Mouse (Mus musculus): Measurements from ENCODE around the gene Anapc2. TPM values are rescaled to one million over a fixed set of nuclear protein-coding genes. Genes with fewer than 3 reads are reported as not detected.
A peak's percentile ranks its signal among the peaks of the same experiment; 100 is the strongest.

Gene Anapc2
- 134 and 141 TPM in 2 replicates for polyA plus RNA-seq (2016; fragmentation: Nextera tagmentation; extraction: Ambion mirVana)

DNA sequence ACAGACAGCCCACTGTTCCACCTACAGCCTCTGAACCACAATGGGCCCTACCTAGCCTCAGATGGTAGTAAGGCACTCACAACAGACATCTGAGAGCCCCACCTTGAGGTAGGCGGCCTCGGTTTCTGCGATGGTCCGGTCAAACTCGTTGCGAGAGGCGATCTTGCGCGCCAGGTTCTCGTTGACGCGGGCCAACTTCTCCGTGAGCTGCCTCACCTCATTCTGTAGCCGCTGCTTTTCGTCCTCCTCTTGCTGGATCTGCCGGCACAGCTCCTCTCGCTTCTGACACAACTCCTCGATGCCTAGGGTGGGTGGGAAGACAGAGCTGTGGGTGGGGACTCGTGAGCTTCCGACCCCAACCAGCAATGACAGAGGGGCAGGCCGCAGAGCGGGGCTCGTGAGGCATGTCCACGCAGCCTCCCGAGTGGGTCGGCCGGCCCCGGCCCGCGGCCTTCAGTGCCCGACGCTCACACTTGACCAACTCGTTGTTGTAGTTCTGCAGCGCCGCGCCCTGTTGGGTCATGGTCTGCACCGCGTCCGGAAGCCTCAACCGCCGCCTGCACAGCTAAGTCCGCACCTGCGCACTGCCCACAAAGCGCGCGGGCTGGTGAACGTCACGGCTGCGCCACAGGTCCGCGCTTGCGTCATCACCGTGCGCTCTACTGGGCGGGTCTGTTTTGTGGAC is at the start of gene Anapc2, which contains the start of gene Ssna1:
Gene Anapc2 (plus strand): TSS at position 652 of the 685 bp plus-strand sequence.
Gene Ssna1 (minus strand): TSS at position 612 of the 685 bp plus-strand sequence.
- Histone ChIP-seq H3K27ac (peak within 1 kb of the TSS; percentile 80), H3K36me3 (replicated peaks) (peaks cover 70% of the 10 kb centered on the region), H3K9me3 (no peaks in the 10 kb centered on the region), H3K27me3 (no peaks in the 10 kb centered on the region), H3K9ac (peak within 1 kb of the TSS; percentile 90), H3K4me3 (replicated peaks) (peak within 1 kb of the TSS; percentile 73), H3K4me2 (peak within 1 kb of the TSS; percentile 93), H3K4me1 (peaks cover 35% of the 10 kb centered on the region)
- peak; percentile 98 for ATAC-seq (ENCODE audit: low FRiP score)
- under 1% methylated on average over 52 of the region's 55 CpGs for WGBS

DNA sequence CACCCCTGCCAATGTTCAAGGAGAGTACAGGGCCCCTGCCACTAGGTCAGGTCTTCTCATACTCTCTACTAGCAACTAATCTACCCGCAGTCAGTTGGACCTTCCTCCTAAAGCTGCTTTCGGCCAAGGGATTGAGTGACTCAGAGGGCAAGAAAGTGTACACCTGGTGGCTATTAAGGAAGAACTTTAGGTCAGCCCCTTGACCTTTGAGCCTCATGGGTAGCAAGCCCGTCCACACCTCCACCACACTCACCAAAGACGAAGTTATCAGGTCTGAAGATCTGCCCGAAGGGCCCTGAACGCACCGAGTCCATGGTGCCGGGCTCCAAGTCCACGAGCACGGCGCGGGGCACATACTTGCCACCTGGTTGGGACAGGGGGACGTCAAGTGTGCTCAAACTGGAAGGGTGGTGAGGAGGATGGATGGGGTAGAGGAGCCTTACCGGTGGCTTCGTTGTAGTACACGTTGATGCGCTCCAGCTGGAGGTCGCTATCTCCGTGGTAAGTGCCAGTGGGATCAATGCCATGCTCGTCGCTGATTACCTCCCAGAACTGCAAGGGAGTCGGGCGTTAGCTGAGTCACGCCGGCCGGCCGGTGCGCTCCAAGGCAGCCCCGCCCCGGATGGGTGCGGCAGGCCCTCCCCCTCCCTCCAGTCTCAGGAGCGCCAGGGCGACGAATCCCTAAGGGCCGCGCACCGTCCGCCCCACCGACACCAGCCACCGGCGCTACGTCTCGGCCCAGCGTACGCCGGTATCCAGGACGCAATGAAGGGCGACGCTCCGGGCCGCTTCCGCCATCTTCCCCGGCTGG is 48.4 kb upstream of the Anapc2 start:
- H3K4me3 ChIP-seq (replicated peaks), result peak overlapping the region; percentile 90
- peaks cover 13% of the 10 kb centered on the region for H3K36me3 ChIP-seq (replicated peaks)
- peak overlapping the region; percentile 84 for H3K9ac ChIP-seq
- H3K4me1 ChIP-seq, result peaks cover 19% of the 10 kb centered on the region
- WGBS, result 2% methylated on average over 53 of the region's 53 CpGs
- peak overlapping the region; percentile 93 for H3K4me2 ChIP-seq
- peak overlapping the region; percentile 94 for H3K27ac ChIP-seq
- ATAC-seq (ENCODE audit: low FRiP score), result peak; percentile 45
- peaks cover under 1% of the 10 kb centered on the region; the same call in 1 of the 2 replicates for H3K27me3 ChIP-seq
- H3K9me3 ChIP-seq, result no peaks in the 10 kb centered on the region

DNA sequence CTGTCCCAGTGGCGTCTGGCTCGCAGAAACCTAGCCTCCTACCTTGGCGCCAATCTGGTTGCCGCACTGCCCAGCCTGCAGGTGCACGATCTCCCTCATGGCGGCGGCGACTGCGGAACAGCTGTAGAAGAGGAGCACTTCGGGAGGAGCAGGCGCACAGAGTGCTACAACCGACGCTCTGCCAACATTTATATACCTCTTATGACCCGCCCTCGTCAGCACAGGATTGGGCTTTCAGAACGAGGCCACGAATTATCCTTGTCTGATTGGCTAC is 47.8 kb upstream of the Anapc2 start, which contains the start of gene Tubb4b:
Gene Tubb4b (minus strand): TSS at position 211 of the 274 bp plus-strand sequence.
- Histone ChIP-seq H3K4me1 (peaks cover 22% of the 10 kb centered on the region), H3K4me3 (replicated peaks) (peak within 1 kb of the TSS; percentile 90), H3K27me3 (peaks cover 6% of the 10 kb centered on the region; the same call in 1 of the 2 replicates), H3K9ac (peak within 1 kb of the TSS; percentile 84), H3K4me2 (peak within 1 kb of the TSS; percentile 93), H3K27ac (peak within 1 kb of the TSS; percentile 99), H3K36me3 (replicated peaks) (peaks cover 13% of the 10 kb centered on the region), H3K9me3 (no peaks in the 10 kb centered on the region)
- no peak for ATAC-seq (ENCODE audit: low FRiP score)
- under 1% methylated on average over 17 of the region's 17 CpGs for WGBS

DNA sequence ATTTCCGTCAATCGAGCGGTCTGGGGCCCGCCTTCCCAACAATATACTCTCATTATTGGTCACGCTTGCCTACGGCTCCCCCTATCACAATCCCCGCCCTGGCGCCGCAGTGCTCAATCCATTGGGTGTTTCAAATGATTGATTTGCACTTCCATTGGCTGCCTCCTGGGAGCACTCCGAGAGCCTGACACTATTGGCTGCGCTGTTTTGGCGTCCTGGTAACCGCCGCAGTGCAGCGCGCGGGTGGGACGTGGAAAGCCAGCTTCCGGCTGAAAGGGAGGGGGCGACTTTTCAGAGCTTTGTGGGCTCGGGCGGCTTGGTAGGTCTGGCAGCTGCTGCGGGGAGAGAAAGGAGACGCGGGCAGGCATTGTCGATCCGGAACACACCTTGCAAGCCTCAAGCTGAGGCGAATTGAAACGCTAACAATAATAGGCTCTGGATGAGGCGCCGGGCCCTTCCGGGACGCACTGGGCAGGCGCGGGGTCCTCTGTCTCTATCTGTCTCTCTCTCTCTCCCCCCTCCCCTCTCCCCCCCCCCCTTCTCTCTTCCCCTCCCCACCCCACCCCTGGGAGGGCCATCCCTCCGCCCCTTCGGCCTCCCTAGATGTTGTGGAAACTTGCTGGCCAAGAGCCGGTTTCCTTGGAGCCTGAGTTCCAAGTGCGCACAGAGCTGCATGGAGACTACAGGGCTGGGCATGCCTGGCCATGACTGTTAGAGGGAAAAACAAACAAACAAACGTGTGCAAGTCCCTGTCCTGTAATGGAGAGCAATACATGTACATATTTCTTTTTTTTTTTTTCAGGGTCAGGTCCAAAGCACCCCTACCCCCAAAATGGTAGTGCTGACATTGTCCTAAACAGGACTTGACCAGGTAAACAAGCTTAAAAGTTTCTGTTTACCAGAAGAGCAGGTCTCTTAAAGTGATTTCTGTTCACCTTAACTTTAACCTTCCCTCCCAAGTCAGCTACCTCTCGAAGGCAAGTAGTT is 47.2 kb upstream of the Anapc2 start:
- Histone ChIP-seq H3K9me3 (no peaks in the 10 kb centered on the region), H3K27ac (peak overlapping the region; percentile 99), H3K4me2 (peak overlapping the region; percentile 56), H3K4me1 (peaks cover 22% of the 10 kb centered on the region), H3K36me3 (replicated peaks) (peaks cover 13% of the 10 kb centered on the region), H3K27me3 (peaks cover 8% of the 10 kb centered on the region; the same call in 1 of the 2 replicates), H3K4me3 (replicated peaks) (peak overlapping the region; percentile 90), H3K9ac (peak overlapping the region; percentile 66)
- ATAC-seq (ENCODE audit: low FRiP score), result peak; percentile 98
- WGBS, result 2% methylated on average over 39 of the region's 41 CpGs

DNA sequence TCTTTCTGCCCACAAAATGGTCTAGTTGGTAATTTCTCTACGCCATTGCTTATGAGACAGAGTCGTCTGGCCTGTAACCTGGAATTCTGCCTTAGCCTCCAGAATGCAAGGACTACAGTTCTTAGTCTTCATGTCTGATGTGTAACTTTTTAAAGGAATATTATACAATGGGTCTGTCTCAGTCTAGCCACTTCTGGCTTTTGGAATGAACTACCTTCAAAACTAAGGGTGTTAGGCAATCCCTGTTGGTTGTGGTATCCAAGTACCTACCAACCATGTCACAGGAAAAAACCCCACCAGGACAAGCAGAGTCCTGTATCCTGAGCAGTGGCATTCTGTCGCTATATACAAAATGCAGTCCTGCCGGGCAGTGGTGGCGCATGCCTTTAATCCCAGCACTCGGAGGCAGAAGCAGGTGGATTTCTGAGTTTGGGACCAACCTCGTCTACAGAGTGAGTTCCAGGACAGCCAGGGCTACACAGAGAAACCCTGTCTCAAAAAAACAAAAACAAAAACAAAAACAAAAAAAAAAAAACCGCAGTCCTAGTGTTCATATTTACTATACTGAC is 46.4 kb upstream of the Anapc2 start:
- Histone ChIP-seq H3K27me3 (peaks cover 8% of the 10 kb centered on the region; the same call in 1 of the 2 replicates), H3K9ac (peak overlapping the region; percentile 66; the same call in 1 of the 2 replicates), H3K4me2 (peak overlapping the region; percentile 56), H3K27ac (peak overlapping the region; percentile 99), H3K36me3 (replicated peaks) (peaks cover 13% of the 10 kb centered on the region), H3K4me1 (peaks cover 22% of the 10 kb centered on the region), H3K9me3 (no peaks in the 10 kb centered on the region), H3K4me3 (replicated peaks) (peak overlapping the region; percentile 90; the same call in 1 of the 2 replicates)
- 75% methylated on average over 8 of the region's 8 CpGs for WGBS
- ATAC-seq (ENCODE audit: low FRiP score), result no peak

DNA sequence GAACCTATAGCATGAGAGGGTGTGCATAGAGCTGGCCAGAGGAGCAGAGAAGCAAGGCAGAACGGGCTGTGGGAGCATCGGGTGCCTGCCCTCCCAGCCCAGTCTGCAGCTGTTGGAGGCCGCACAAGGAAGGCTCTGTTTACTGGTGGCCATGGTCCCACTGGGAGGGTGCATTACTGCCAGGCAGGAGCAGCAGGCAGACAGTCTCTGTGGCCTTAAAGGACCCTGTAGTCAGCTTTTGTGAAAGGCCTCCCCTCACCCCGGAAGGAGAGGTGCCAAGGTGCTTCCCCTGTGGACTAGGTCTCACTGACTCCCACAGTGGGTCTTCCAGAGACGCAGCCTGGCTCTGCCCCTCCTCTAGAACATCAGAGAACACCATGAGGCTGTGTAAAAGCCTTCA is 45.4 kb upstream of the Anapc2 start:
- H3K27me3 ChIP-seq, result peaks cover 12% of the 10 kb centered on the region

DNA sequence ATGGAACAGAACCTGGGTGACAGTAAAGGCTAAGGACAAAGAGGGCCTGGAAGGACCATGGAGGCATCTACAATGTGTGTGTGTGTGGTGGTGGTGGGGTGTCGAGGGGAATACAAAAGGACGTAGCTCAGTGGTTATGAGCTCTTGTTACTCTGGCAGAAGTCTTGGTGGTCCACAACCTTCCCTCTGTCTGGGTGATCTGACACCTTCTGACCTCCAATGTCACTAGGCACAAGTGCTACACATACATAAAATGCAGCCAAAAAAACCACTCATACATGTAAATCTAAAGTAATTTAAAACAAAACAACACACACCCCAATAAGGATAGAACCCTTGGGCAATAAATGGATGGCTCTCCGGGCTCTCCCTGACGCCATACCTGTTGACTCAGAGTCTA is 44.9 kb upstream of the Anapc2 start:
- peaks cover 17% of the 10 kb centered on the region for H3K27me3 ChIP-seq
- H3K4me3 ChIP-seq (replicated peaks), result no peak overlapping the region
- no peak overlapping the region for H3K9ac ChIP-seq
- no peak for ATAC-seq (ENCODE audit: low FRiP score)
- H3K4me1 ChIP-seq, result peaks cover 22% of the 10 kb centered on the region
- WGBS, result 90% methylated on average over 4 of the region's 4 CpGs
- H3K36me3 ChIP-seq (replicated peaks), result no peaks in the 10 kb centered on the region
- no peaks in the 10 kb centered on the region for H3K9me3 ChIP-seq
- H3K27ac ChIP-seq, result no peak overlapping the region
- H3K4me2 ChIP-seq, result no peak overlapping the region

More for the DNA sequence above, 45.4 kb upstream of the Anapc2 start:
- H3K9me3 ChIP-seq, result no peaks in the 10 kb centered on the region
- no peak overlapping the region for H3K4me2 ChIP-seq
- peaks cover 5% of the 10 kb centered on the region for H3K36me3 ChIP-seq (replicated peaks)
- ATAC-seq (ENCODE audit: low FRiP score), result no peak
- H3K4me3 ChIP-seq (replicated peaks), result no peak overlapping the region
- H3K9ac ChIP-seq, result no peak overlapping the region
- H3K27ac ChIP-seq, result no peak overlapping the region
- 88% methylated on average over 5 of the region's 5 CpGs for WGBS
- peaks cover 22% of the 10 kb centered on the region for H3K4me1 ChIP-seq

DNA sequence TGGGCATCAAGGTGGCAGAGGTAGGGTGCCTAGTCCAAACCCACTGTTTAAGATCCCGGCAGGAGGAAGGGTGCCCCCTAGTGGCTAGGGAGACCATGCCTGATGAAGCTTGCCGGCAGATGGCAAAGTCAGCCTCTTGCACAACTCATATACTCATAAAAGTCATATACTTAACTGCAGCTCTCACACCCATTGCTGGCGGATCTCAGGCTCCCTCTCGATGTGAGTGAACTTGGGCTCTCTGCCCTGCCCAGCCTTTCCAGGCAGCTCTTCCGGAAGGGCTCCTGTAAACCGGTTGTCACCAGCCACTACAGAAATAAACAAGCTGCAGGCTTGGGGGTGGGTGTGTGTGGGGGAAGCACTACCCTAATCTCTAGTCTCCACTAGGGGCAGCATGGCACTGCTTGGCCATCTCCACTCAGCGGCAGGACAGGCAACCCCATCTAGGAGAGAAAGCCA is 43.8 kb upstream of the Anapc2 start:
- 0% methylated on average over 7 of the region's 7 CpGs for WGBS
- H3K4me1 ChIP-seq, result peaks cover 18% of the 10 kb centered on the region
- peak overlapping the region; percentile 65; the same call in 1 of the 2 replicates for H3K27ac ChIP-seq

DNA sequence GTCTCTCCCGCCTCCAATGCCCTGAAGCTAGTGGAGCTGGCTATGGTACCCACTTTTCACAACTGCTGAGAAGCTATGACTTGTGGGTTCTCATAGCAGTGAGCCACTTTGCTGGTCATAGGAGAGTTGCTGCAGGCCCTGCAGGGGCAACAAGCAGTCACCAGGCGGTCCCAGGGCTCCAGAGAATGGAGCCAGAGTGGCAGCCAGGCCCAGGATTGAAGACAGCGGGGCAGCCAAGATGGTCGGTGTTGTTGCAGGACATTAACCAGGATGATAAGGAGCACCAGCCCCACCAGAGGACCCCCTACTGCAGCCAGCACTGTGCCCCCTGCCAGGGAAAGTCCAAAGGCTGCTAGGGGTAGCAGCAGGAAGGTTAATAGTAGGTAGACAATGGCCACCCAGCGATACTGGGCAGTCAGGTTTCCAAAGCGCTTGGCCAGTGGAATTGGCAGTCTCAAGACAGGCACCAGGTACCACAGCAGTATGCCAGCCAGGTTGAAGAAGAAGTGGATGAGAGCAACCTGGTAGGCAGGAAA is 43.2 kb upstream of the Anapc2 start:
- peaks cover 14% of the 10 kb centered on the region for H3K4me1 ChIP-seq
- H3K27me3 ChIP-seq, result peaks cover 22% of the 10 kb centered on the region
- no peaks in the 10 kb centered on the region for H3K36me3 ChIP-seq (replicated peaks)
- H3K4me3 ChIP-seq (replicated peaks), result no peak overlapping the region
- H3K9me3 ChIP-seq, result no peaks in the 10 kb centered on the region
- peak overlapping the region; percentile 8; the same call in 1 of the 2 replicates for H3K4me2 ChIP-seq
- WGBS, result 74% methylated on average over 6 of the region's 6 CpGs
- peak overlapping the region; percentile 12; the same call in 1 of the 2 replicates for H3K9ac ChIP-seq
- H3K27ac ChIP-seq, result peak overlapping the region; percentile 65; the same call in 1 of the 2 replicates
- no peak for ATAC-seq (ENCODE audit: low FRiP score)

More for the DNA sequence above, 43.8 kb upstream of the Anapc2 start:
- peaks cover 22% of the 10 kb centered on the region for H3K27me3 ChIP-seq
- H3K4me3 ChIP-seq (replicated peaks), result peak overlapping the region; percentile 19
- H3K4me2 ChIP-seq, result peak overlapping the region; percentile 35
- ATAC-seq (ENCODE audit: low FRiP score), result no peak
- H3K9me3 ChIP-seq, result no peaks in the 10 kb centered on the region
- no peaks in the 10 kb centered on the region for H3K36me3 ChIP-seq (replicated peaks)
- H3K9ac ChIP-seq, result no peak overlapping the region

DNA sequence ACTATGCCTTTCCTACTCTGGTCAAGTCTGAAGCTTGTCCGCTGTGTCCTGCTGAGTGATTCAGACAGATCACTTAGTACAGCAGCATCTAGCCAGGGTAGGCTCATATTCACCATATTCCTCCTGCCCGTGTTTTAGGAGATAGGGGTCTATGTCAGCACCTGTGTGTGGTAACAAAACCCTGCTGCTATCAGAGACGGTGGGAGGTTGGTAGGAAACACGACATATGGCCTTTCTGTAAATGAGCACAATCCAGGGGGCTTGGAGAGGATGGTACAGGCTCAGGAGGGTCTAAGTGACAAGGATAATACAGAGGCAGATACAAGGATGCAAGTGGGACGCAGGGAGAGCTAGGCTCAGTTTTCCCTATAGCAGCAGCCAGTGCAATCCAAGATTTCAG is 42.7 kb upstream of the Anapc2 start:
- Histone ChIP-seq H3K9me3 (no peaks in the 10 kb centered on the region), H3K27ac (no peak overlapping the region), H3K9ac (no peak overlapping the region), H3K4me2 (no peak overlapping the region), H3K27me3 (peaks cover 23% of the 10 kb centered on the region), H3K36me3 (replicated peaks) (no peaks in the 10 kb centered on the region), H3K4me3 (replicated peaks) (no peak overlapping the region), H3K4me1 (peaks cover 14% of the 10 kb centered on the region)
- WGBS, result 89% methylated on average over 5 of the region's 5 CpGs
- ATAC-seq (ENCODE audit: low FRiP score), result no peak

DNA sequence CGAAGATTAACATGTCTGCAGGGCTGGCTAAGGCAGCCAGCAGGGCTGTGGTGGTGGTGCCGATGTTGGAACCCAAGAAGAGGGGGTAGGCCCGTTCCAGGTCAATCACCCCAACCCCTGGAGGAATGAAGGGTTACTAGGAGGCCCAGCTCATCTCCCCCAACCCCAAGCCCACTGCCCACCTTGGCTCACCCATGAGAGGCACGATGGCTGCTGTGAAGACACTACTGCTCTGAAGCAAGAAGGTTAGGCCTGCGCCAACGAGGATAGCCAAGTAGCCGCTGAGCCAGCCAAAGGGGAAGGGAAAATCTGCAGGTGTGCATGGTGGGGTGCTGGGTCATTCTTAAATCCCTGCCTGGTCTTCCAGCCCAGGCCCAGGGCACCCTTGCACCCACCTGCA is 41.7 kb upstream of the Anapc2 start:
- peaks cover 33% of the 10 kb centered on the region for H3K27me3 ChIP-seq
- 90% methylated on average over 7 of the region's 7 CpGs for WGBS
- ATAC-seq (ENCODE audit: low FRiP score), result no peak

More for the DNA sequence above, 41.7 kb upstream of the Anapc2 start:
- no peak overlapping the region for H3K9ac ChIP-seq
- H3K36me3 ChIP-seq (replicated peaks), result no peaks in the 10 kb centered on the region
- H3K9me3 ChIP-seq, result no peaks in the 10 kb centered on the region
- no peak overlapping the region for H3K4me2 ChIP-seq
- H3K27ac ChIP-seq, result no peak overlapping the region
- peaks cover 10% of the 10 kb centered on the region for H3K4me1 ChIP-seq
- H3K4me3 ChIP-seq (replicated peaks), result no peak overlapping the region
